Mouse (Mus musculus): ENCODE measurements around the gene Tgfa. TPM values are rescaled to one million over a fixed set of nuclear protein-coding genes. Genes with fewer than 3 reads are reported as not detected.

Gene Tgfa
- total RNA-seq, 1 experiment, result 2.2 TPM

DNA sequence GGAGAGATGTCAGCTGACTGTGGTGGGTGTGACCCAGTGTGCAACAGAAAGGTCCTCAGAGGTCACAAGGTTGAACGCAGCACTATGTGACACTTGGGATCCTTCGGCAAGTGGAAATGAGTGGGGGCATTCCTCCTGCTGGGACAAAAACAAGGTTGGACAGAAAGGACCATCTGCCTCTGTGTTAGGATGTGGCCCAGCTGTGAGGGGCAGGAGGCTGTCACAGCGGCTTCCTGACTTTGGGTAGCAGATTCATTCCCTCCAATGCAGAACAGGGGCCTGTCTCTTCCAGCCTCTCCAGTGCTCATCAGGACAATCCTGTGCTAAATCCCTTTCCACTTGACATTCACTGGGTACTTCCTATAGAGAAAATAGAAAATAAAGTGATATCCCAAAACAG is 34.1 kb upstream of the Tgfa start:
- Histone ChIP-seq H3K27ac (ENCODE audit: insufficient read depth, low read depth, low read length, poor library complexity, severe bottlenecking) (no peak overlapping the region), H3K9me3 (ENCODE audit: control insufficient read depth, insufficient read depth, low read depth, low read length) (no peaks in the 10 kb centered on the region), H3K9ac (ENCODE audit: insufficient read depth, low read depth, low read length, poor library complexity, severe bottlenecking) (no peak overlapping the region), H3K4me3 (ENCODE audit: insufficient read depth in 1 of 2, low read depth in 1 of 2, low read length in 2 of 2, poor library complexity in 1 of 2, severe bottlenecking in 1 of 2) (no peak overlapping the region), H3K4me1 (ENCODE audit: control insufficient read depth in 2 of 2, insufficient read depth in 2 of 2, low read length in 2 of 2, poor library complexity in 1 of 2) (no peaks in the 10 kb centered on the region), H3K36me3 (ENCODE audit: control insufficient read depth, insufficient read depth, low read length, poor library complexity, severe bottlenecking) (no peaks in the 10 kb centered on the region)
- no peak for DNase-seq (ENCODE audit: low read depth, low spot score)
- no peak for TF ChIP-seq CHD2 (IDR thresholded peaks at IDR 0.05; ENCODE audit: low read depth, low read length)
- no peak for TF ChIP-seq ZNF384 (IDR thresholded peaks at IDR 0.05; ENCODE audit: low read depth, low read length)
- TF ChIP-seq ZC3H11A (IDR thresholded peaks at IDR 0.05; ENCODE audit: borderline replicate concordance, low read depth, low read length), result no peak
- in situ Hi-C loops (cut with MboI; ENCODE audit: low sequenced_read_pairs in 2 of 2, unreplicated experiment in 2 of 2), result no loop called here

DNA sequence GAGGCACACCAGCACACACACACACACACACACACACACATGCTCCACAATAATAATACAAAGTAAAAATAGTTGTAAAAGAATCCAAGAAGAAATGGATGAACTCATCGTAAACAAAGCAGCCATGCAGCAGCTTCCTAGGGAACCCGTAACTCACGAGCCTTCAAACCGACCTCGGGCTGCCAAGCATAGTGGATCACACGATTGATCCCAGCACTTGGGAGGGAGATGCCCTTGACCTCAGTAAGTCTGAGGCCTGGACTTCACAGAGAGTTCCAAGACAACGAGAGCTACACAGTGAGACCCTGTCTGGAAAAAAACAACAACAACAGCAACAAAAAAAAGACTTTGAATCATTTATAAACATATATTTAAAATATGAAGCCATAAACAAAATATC is 33.4 kb upstream of the Tgfa start:
- in situ Hi-C loops (cut with MboI; ENCODE audit: low sequenced_read_pairs in 2 of 2, unreplicated experiment in 2 of 2), result no loop called here
- Histone ChIP-seq H3K9ac (ENCODE audit: insufficient read depth, low read depth, low read length, poor library complexity, severe bottlenecking) (no peak overlapping the region), H3K36me3 (ENCODE audit: control insufficient read depth, insufficient read depth, low read length, poor library complexity, severe bottlenecking) (no peaks in the 10 kb centered on the region), H3K4me3 (ENCODE audit: insufficient read depth in 1 of 2, low read depth in 1 of 2, low read length in 2 of 2, poor library complexity in 1 of 2, severe bottlenecking in 1 of 2) (no peak overlapping the region), H3K9me3 (ENCODE audit: control insufficient read depth, insufficient read depth, low read depth, low read length) (no peaks in the 10 kb centered on the region), H3K27ac (ENCODE audit: insufficient read depth, low read depth, low read length, poor library complexity, severe bottlenecking) (no peak overlapping the region), H3K4me1 (ENCODE audit: control insufficient read depth in 2 of 2, insufficient read depth in 2 of 2, low read length in 2 of 2, poor library complexity in 1 of 2) (no peaks in the 10 kb centered on the region)
- no peak for DNase-seq (ENCODE audit: low read depth, low spot score)
- no peak for TF ChIP-seq MAFK (IDR thresholded peaks at IDR 0.05; ENCODE audit: insufficient read depth, low read depth, low read length)
- no peak for TF ChIP-seq ZNF384 (IDR thresholded peaks at IDR 0.05; ENCODE audit: low read depth, low read length)
- no peak for TF ChIP-seq ZC3H11A (IDR thresholded peaks at IDR 0.05; ENCODE audit: borderline replicate concordance, low read depth, low read length)
- no peak for TF ChIP-seq CHD2 (IDR thresholded peaks at IDR 0.05; ENCODE audit: low read depth, low read length)
- TF ChIP-seq HCFC1 (IDR thresholded peaks at IDR 0.05; ENCODE audit: borderline replicate concordance, insufficient read depth, low read length), result no peak

DNA sequence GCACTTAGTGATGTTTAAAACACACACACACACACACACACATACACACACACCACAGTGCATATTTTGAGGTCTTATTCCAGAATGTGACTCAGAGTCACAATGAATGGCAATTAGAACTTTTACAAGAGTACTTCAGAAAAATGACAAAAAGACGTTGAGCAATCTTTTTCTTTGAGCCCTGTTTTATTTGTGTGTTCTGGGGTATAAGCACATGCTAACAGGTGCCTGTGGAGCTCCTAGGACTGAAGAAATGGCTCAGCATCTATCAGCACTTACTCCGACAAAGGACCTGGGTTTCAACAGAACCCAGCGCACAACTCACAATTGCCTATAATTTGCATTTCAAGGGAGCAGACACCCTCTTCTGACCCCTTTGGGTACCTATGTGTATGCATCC is 31.0 kb upstream of the Tgfa start:
- Histone ChIP-seq H3K4me3 (ENCODE audit: insufficient read depth in 1 of 2, low read depth in 1 of 2, low read length in 2 of 2, poor library complexity in 1 of 2, severe bottlenecking in 1 of 2) (no peak overlapping the region), H3K9ac (ENCODE audit: insufficient read depth, low read depth, low read length, poor library complexity, severe bottlenecking) (no peak overlapping the region), H3K9me3 (ENCODE audit: control insufficient read depth, insufficient read depth, low read depth, low read length) (no peaks in the 10 kb centered on the region), H3K4me1 (ENCODE audit: control insufficient read depth in 2 of 2, insufficient read depth in 2 of 2, low read length in 2 of 2, poor library complexity in 1 of 2) (no peaks in the 10 kb centered on the region), H3K27ac (ENCODE audit: insufficient read depth, low read depth, low read length, poor library complexity, severe bottlenecking) (no peak overlapping the region), H3K36me3 (ENCODE audit: control insufficient read depth, insufficient read depth, low read length, poor library complexity, severe bottlenecking) (no peaks in the 10 kb centered on the region)
- DNase-seq (ENCODE audit: low read depth, low spot score), result no peak
- in situ Hi-C loops (cut with MboI; ENCODE audit: low sequenced_read_pairs in 2 of 2, unreplicated experiment in 2 of 2), result no loop called here
- no peak for TF ChIP-seq CHD2 (IDR thresholded peaks at IDR 0.05; ENCODE audit: low read depth, low read length)
- TF ChIP-seq HCFC1 (IDR thresholded peaks at IDR 0.05; ENCODE audit: borderline replicate concordance, insufficient read depth, low read length), result no peak
- no peak for TF ChIP-seq ZC3H11A (IDR thresholded peaks at IDR 0.05; ENCODE audit: borderline replicate concordance, low read depth, low read length)
- TF ChIP-seq ZNF384 (IDR thresholded peaks at IDR 0.05; ENCODE audit: low read depth, low read length), result no peak
- no peak for TF ChIP-seq MAFK (IDR thresholded peaks at IDR 0.05; ENCODE audit: insufficient read depth, low read depth, low read length)

DNA sequence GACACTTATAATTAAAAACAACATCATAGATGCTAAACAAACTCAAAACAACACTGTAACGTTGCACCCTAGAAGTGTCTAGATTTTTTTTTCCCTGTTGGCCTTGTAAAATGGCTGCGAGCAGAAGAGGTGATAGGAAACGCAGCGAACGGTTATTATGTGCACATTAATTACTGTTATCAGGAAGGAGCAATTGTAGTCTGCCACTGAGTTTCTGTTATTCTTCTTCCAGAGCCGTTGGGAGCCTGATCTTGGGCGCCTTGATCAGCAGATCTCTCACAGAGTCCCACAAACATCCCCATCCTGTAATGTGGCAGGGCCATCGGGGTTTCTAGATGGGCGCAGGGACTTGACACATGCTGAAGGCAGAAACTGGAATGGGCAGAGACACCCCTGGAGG is 28.6 kb upstream of the Tgfa start:
- Histone ChIP-seq H3K27ac (ENCODE audit: insufficient read depth, low read depth, low read length, poor library complexity, severe bottlenecking) (no peak overlapping the region), H3K9ac (ENCODE audit: insufficient read depth, low read depth, low read length, poor library complexity, severe bottlenecking) (no peak overlapping the region), H3K36me3 (ENCODE audit: control insufficient read depth, insufficient read depth, low read length, poor library complexity, severe bottlenecking) (no peaks in the 10 kb centered on the region), H3K9me3 (ENCODE audit: control insufficient read depth, insufficient read depth, low read depth, low read length) (no peaks in the 10 kb centered on the region), H3K4me1 (ENCODE audit: control insufficient read depth in 2 of 2, insufficient read depth in 2 of 2, low read length in 2 of 2, poor library complexity in 1 of 2) (no peaks in the 10 kb centered on the region), H3K4me3 (ENCODE audit: insufficient read depth in 1 of 2, low read depth in 1 of 2, low read length in 2 of 2, poor library complexity in 1 of 2, severe bottlenecking in 1 of 2) (no peak overlapping the region)
- TF ChIP-seq MAFK (IDR thresholded peaks at IDR 0.05; ENCODE audit: insufficient read depth, low read depth, low read length), result no peak
- TF ChIP-seq HCFC1 (IDR thresholded peaks at IDR 0.05; ENCODE audit: borderline replicate concordance, insufficient read depth, low read length), result no peak
- no peak for TF ChIP-seq ZNF384 (IDR thresholded peaks at IDR 0.05; ENCODE audit: low read depth, low read length)
- TF ChIP-seq ZC3H11A (IDR thresholded peaks at IDR 0.05; ENCODE audit: borderline replicate concordance, low read depth, low read length), result no peak
- TF ChIP-seq CHD2 (IDR thresholded peaks at IDR 0.05; ENCODE audit: low read depth, low read length), result no peak
- no peak for DNase-seq (ENCODE audit: low read depth, low spot score)
- in situ Hi-C loops (cut with MboI; ENCODE audit: low sequenced_read_pairs in 2 of 2, unreplicated experiment in 2 of 2), result no loop called here

DNA sequence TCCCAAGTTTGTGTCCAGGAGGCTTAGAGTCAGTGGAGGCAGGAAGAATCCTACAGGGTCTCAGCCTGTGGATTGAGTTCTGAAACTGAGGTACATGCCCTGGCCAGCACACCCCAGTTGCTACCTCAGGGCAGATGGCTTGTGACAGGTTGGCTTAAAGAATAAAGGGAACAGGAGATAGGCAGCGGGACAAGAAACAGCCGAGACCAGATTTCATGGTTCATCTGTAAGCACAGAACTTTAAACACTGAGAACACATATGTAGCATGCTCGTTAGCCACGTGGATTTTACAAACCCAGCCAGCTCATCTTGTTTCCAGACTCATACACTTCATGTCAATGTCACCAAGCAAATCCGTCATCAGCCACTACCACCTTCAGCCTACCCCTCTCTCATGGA is 27.2 kb upstream of the Tgfa start:
- TF ChIP-seq HCFC1 (IDR thresholded peaks at IDR 0.05; ENCODE audit: borderline replicate concordance, insufficient read depth, low read length) (no peak), MAFK (IDR thresholded peaks at IDR 0.05; ENCODE audit: insufficient read depth, low read depth, low read length) (no peak), CHD2 (IDR thresholded peaks at IDR 0.05; ENCODE audit: low read depth, low read length) (no peak), ZNF384 (IDR thresholded peaks at IDR 0.05; ENCODE audit: low read depth, low read length) (no peak), ZC3H11A (IDR thresholded peaks at IDR 0.05; ENCODE audit: borderline replicate concordance, low read depth, low read length) (no peak)
- Histone ChIP-seq H3K4me3 (ENCODE audit: insufficient read depth in 1 of 2, low read depth in 1 of 2, low read length in 2 of 2, poor library complexity in 1 of 2, severe bottlenecking in 1 of 2) (no peak overlapping the region), H3K9me3 (ENCODE audit: control insufficient read depth, insufficient read depth, low read depth, low read length) (no peaks in the 10 kb centered on the region), H3K9ac (ENCODE audit: insufficient read depth, low read depth, low read length, poor library complexity, severe bottlenecking) (no peak overlapping the region), H3K27ac (ENCODE audit: insufficient read depth, low read depth, low read length, poor library complexity, severe bottlenecking) (no peak overlapping the region), H3K4me1 (ENCODE audit: control insufficient read depth in 2 of 2, insufficient read depth in 2 of 2, low read length in 2 of 2, poor library complexity in 1 of 2) (no peaks in the 10 kb centered on the region), H3K36me3 (ENCODE audit: control insufficient read depth, insufficient read depth, low read length, poor library complexity, severe bottlenecking) (no peaks in the 10 kb centered on the region)
- DNase-seq (ENCODE audit: low read depth, low spot score), result no peak
- in situ Hi-C loops (cut with MboI; ENCODE audit: low sequenced_read_pairs in 2 of 2, unreplicated experiment in 2 of 2), result no loop called here

Data from ES-E14 (cell line).